Mouse (Mus musculus): ENCODE data around the gene Tmem125. TPM values are rescaled to one million over a fixed set of nuclear protein-coding genes. Genes with fewer than 3 reads are reported as not detected.
"Not testable (repeated sequence)": the region's sequence is repeated elsewhere in the genome, so short reads cannot be mapped to it uniquely, and the experiment has no call there.

The Tmem125 gene
- polyA plus RNA-seq, 1 experiment from 2014 or later = 0.43 TPM

DNA sequence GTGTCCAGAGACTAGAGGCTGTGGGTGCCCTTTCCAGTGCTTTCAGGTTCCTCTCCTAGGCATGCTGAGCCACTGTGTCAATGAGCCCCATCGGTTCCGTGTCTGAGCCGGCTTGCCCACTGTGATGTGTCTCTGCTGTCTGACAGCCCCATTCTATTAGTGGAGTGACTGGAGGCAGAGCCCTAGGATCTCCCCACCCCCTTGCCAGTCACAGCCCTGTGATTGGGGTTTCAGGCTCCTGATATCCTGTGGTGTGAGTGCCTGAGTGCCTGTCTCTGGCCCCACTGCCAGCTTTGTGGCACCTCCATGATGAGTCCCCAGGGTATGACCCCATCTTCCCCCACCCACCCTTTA lies 21.1 kb upstream of the Tmem125 start:
- ATAC-seq (ENCODE audit: extremely low read depth, insufficient number of reproducible peaks, low FRiP score, low TSS enrichment) = no peak
- no peaks in the 10 kb centered on the region for H3K9me3 ChIP-seq
- H3K36me3 ChIP-seq = no peaks in the 10 kb centered on the region
- H3K27me3 ChIP-seq (replicated peaks) = peaks cover 33% of the 10 kb centered on the region
- H3K4me2 ChIP-seq = no peak overlapping the region
- no peak overlapping the region for H3K4me3 ChIP-seq
- 73% methylated on average over 3 of the region's 3 CpGs for WGBS
- no peak overlapping the region for H3K9ac ChIP-seq
- no peaks in the 10 kb centered on the region for H3K4me1 ChIP-seq
- H3K27ac ChIP-seq (replicated peaks) = no peak overlapping the region

DNA sequence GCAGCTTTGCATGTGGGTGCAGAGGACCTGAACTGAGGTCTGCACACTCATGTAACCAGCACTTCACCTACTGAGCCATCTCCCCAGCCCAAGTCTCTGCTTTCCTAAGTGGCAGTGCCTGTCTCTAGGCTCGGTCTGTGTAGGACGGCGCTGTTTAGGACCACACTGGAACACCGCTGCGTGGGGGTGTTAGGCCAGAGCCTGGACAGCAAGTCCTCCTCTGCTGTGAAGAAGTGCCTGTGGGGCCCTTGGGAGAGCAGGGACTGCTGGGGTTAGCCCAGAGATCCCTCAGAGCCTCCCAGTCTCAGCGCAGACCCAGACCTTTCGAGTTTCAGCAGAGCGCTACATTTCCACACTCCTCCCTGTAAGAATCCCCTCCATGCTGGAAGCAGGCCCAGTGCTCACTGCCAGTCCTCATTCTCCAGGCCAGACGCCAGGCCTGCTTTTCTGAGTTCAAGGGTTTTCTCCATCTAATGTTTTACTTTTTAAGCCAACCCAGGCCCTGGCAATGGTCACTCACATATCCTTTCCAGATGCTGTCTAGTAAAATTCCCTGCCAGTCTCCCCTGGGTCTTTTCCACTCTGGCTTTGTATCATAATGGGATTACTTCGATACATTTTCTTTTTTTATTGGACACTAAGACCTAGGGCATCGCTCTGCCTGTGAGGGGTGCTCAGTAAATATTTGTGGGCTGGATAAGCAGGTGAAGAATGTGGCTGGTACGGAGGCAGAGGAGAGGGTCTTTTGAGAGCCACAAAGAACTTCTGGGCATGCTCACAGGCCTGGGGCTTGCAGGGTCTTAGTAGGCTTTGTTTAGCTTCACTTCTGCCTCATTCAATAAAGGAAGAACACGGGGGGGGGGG lies 20.4 kb upstream of the Tmem125 start:
- Histone ChIP-seq H3K4me3 (no peak overlapping the region), H3K27me3 (replicated peaks) (peaks cover 27% of the 10 kb centered on the region), H3K4me1 (no peaks in the 10 kb centered on the region), H3K36me3 (no peaks in the 10 kb centered on the region), H3K4me2 (no peak overlapping the region), H3K27ac (replicated peaks) (no peak overlapping the region), H3K9me3 (no peaks in the 10 kb centered on the region), H3K9ac (no peak overlapping the region)
- 77% methylated on average over 13 of the region's 13 CpGs for WGBS
- ATAC-seq (ENCODE audit: extremely low read depth, insufficient number of reproducible peaks, low FRiP score, low TSS enrichment) = no peak

DNA sequence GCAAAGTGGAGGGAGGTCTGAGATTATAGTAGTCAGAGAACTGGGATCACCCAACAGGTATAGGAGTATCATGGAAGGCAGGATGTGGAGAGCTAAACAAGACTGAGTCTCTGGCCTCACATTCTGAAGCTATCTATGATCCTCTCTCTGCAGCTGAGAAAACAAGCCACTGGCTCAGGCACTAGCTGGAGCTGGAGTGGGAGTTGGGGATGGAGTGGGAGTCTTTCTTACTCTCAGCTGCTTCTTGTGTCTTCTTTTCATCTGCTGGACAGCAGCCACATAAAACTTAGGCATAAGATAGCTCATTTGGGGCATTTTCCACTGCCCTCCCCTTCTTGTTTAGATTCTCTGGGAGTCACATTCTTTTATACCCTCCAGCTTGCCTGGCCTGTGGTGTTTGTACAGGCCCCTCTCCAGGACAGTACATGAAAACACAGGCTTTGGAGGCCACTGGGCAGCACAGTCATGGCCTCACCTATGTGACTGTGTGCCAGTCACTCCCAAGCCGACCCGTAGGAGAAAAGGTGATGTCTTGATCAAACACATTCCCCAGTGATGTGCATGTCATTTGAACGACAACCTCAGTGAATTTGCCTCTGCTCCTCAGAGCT lies 9.3 kb upstream of the Tmem125 start:
- Histone ChIP-seq H3K9me3 (no peaks in the 10 kb centered on the region; the same call in 1 of the 2 replicates), H3K4me2 (no peak overlapping the region), H3K36me3 (no peaks in the 10 kb centered on the region), H3K4me1 (no peaks in the 10 kb centered on the region), H3K9ac (no peak overlapping the region), H3K4me3 (no peak overlapping the region), H3K27me3 (replicated peaks) (peaks cover 10% of the 10 kb centered on the region; the same call in 1 of the 2 replicates), H3K27ac (replicated peaks) (no peak overlapping the region)
- no peak for ATAC-seq (ENCODE audit: extremely low read depth, insufficient number of reproducible peaks, low FRiP score, low TSS enrichment)
- 49% methylated on average over 3 of the region's 3 CpGs for WGBS

DNA sequence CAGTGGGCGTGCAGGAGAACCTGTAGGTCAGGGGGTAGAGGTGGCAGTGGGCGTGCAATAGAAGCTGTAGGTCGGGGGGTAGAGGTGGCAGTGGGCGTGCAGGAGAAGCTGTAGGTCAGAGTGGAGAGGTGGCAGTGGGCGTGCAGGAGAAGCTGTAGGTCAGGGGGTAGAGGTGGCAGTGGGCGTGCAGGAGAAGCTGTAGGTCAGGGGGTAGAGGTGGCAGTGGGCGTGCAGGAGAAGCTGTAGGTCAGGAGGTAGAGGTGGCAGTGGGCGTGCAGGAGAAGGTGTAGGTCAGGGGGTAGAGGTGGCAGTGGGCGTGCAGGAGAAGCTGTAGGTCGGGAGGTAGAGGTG lies 4.3 kb upstream of the Tmem125 start:
- not testable (repeated sequence) for H3K27ac ChIP-seq (replicated peaks); H3K9ac ChIP-seq; H3K9me3 ChIP-seq; H3K4me2 ChIP-seq; H3K4me3 ChIP-seq; H3K27me3 ChIP-seq (replicated peaks); ATAC-seq (ENCODE audit: extremely low read depth, insufficient number of reproducible peaks, low FRiP score, low TSS enrichment); H3K36me3 ChIP-seq
- peaks cover 11% of the 10 kb centered on the region for H3K4me1 ChIP-seq
- 79% methylated on average over 10 of the region's 10 CpGs for WGBS

DNA sequence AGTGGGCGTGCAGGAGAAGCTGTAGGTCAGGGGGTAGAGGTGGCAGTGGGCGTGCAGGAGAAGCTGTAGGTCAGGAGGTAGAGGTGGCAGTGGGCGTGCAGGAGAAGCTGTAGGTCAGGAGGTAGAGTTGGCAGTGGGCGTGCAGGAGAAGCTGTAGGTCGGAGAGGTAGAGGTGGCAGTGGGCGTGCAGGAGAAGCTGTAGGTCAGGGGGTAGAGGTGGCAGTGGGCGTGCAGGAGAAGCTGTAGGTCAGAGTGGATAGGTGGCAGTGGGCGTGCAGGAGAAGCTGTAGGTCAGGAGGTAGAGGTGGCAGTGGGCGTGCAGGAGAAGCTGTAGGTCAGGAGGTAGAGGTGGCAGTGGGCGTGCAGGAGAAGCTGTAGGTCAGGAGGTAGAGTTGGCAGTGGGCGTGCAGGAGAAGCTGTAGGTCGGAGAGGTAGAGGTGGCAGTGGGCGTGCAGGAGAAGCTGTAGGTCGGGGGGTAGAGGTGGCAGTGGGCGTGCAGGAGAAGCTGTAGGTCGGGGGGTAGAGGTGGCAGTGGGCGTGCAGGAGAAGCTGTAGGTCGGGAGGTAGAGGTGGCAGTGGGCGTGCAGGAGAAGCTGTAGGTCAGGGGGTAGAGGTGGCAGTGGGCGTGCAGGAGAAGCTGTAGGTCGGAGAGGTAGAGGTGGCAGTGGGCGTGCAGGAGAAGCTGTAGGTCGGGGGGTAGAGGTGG lies 3.7 kb upstream of the Tmem125 start:
- not testable (repeated sequence) for H3K4me2 ChIP-seq; H3K9ac ChIP-seq; H3K27ac ChIP-seq (replicated peaks); H3K27me3 ChIP-seq (replicated peaks); H3K36me3 ChIP-seq; H3K9me3 ChIP-seq; H3K4me3 ChIP-seq; ATAC-seq (ENCODE audit: extremely low read depth, insufficient number of reproducible peaks, low FRiP score, low TSS enrichment)
- WGBS = 79% methylated on average over 23 of the region's 23 CpGs
- H3K4me1 ChIP-seq = peaks cover 17% of the 10 kb centered on the region

DNA sequence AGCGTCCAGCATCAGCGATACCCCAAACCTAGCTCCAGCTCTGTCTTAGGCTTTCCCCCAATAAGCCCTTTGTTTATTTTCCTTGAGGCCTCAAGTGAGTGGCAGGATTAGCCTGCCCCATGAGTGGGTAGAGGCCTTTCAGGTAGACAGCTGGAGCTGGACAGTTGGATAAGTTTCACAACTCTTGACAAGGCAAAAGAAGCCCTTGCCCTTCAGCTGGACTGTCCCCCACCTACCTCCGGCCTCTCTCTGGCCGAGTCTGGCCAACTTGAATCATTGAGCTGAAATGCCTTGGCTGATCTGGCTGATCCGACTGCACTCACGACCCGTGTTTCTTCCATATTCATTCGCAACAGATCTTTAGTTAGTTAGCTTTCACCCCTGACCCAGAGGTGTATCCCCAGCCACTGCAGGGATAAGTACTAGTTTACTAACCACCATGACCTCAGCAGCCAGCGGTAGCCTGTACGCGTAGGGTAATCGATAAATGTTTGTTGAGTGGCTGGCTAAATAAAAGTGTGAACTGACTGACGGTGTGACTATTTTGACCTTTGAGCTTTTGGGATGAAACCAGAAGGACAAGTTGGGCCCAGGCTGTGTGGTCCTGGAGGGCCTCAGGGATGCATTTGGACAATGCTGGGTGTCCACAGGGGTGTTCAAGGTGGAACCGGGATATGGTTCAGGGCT lies 740 bp upstream of the Tmem125 start:
- no peak overlapping the region for H3K27ac ChIP-seq (replicated peaks)
- 71% methylated on average over 14 of the region's 14 CpGs for WGBS

DNA sequence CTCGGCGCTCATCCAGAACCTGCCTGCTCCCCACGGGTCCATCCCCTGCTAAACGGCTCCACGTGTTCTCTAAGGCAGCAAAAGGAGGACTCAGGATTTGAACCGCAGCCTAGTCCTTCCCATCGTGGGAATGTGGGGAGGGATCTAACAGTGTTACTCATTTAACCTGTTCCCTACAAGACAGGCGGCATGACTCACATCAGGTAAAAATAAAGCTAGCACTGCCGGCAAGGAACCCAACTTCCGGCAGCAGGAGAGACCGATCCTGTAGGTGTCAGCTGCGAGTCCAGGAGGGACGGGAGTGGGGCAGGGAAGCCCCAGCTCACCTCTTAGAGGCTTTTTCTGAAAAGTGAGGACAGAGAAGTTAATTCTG lies 700 bp downstream of the Tmem125 start:
- 7% methylated on average over 13 of the region's 13 CpGs for WGBS
- no peaks in the 10 kb centered on the region for H3K36me3 ChIP-seq
- H3K27ac ChIP-seq (replicated peaks) = no peak overlapping the region
- peaks cover 18% of the 10 kb centered on the region for H3K4me1 ChIP-seq
- peak overlapping the region; percentile 50 for H3K4me3 ChIP-seq
- peaks cover 29% of the 10 kb centered on the region for H3K27me3 ChIP-seq (replicated peaks)
- ATAC-seq (ENCODE audit: extremely low read depth, insufficient number of reproducible peaks, low FRiP score, low TSS enrichment) = no peak
- H3K9ac ChIP-seq = peak overlapping the region; percentile 69
- H3K9me3 ChIP-seq = no peaks in the 10 kb centered on the region; the same call in 1 of the 2 replicates
- peak overlapping the region; percentile 76 for H3K4me2 ChIP-seq

More for the DNA sequence above, 740 bp upstream of the Tmem125 start:
- ATAC-seq (ENCODE audit: extremely low read depth, insufficient number of reproducible peaks, low FRiP score, low TSS enrichment) = no peak
- no peaks in the 10 kb centered on the region; the same call in 1 of the 2 replicates for H3K9me3 ChIP-seq
- H3K4me1 ChIP-seq = peaks cover 18% of the 10 kb centered on the region
- H3K4me2 ChIP-seq = peak overlapping the region; percentile 76
- H3K36me3 ChIP-seq = no peaks in the 10 kb centered on the region
- no peak overlapping the region for H3K9ac ChIP-seq
- peak overlapping the region; percentile 50; the same call in 1 of the 2 replicates for H3K4me3 ChIP-seq
- H3K27me3 ChIP-seq (replicated peaks) = peaks cover 24% of the 10 kb centered on the region

DNA sequence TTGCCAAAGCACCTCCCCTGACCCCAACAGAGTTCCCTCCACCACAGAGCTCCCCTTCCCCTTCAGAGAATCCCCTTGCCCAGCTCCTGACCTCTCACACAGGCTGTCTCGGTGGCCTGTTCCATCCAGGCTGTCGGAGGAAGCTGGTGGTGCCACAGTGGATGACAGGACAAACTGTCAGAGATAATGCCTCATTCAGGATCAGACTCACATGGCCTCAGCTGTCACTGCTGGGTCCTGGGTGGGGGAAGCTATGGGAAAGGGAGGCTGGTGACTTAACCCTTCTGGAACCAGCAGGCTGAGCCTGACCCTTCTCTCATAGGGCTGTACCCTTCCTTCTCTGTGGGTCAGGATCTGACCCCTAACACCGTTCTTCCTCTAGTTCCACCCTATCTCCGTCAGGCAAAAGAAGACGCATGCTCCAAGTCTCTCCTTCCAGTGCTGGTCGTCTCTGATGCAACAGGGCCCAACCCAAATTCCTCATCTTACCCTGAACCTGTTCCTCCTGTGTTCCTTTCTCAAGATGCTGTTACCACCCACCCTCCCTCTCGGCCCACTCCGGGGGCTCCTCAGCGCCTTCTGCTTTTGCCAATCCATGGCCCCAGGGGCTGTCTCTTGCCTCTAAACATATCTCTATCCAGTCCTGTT lies 1.2 kb downstream of the Tmem125 start:
- Histone ChIP-seq H3K9ac (peak overlapping the region; percentile 69; the same call in 1 of the 2 replicates), H3K36me3 (no peaks in the 10 kb centered on the region), H3K27ac (replicated peaks) (no peak overlapping the region), H3K9me3 (no peaks in the 10 kb centered on the region), H3K4me1 (peaks cover 18% of the 10 kb centered on the region), H3K4me2 (peak overlapping the region; percentile 76), H3K27me3 (replicated peaks) (peaks cover 30% of the 10 kb centered on the region), H3K4me3 (peak overlapping the region; percentile 50)
- 44% methylated on average over 9 of the region's 9 CpGs for WGBS
- ATAC-seq (ENCODE audit: extremely low read depth, insufficient number of reproducible peaks, low FRiP score, low TSS enrichment) = no peak

DNA sequence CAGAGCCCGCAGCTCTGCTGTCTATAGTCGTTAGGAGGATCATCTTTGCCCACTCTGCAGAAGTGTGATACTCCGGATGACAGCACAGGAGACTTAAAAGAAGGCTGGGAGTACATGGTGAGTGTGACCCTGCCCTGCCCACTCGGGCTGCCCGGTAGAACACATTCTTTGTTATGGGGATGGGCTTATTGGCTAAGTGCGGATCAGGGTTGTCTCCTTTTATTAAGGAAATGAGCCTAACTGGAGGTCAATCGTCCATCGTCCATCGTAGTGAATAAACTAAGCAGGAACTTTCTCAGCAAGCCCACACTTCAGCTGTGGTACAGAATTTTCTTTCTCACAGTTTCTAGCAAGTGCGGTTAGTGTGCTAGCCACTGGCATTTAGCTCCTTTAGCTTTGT lies 3.9 kb downstream of the Tmem125 start:
- H3K36me3 ChIP-seq = no peaks in the 10 kb centered on the region
- peaks cover 18% of the 10 kb centered on the region for H3K4me1 ChIP-seq
- peaks cover 43% of the 10 kb centered on the region for H3K27me3 ChIP-seq (replicated peaks)
- no peaks in the 10 kb centered on the region for H3K9me3 ChIP-seq
- H3K4me3 ChIP-seq = no peak overlapping the region
- ATAC-seq (ENCODE audit: extremely low read depth, insufficient number of reproducible peaks, low FRiP score, low TSS enrichment) = no peak
- no peak overlapping the region for H3K4me2 ChIP-seq
- no peak overlapping the region for H3K9ac ChIP-seq
- H3K27ac ChIP-seq (replicated peaks) = no peak overlapping the region
- whole genome bisulfite sequencing = 39% methylated on average over 10 of the region's 10 CpGs

DNA sequence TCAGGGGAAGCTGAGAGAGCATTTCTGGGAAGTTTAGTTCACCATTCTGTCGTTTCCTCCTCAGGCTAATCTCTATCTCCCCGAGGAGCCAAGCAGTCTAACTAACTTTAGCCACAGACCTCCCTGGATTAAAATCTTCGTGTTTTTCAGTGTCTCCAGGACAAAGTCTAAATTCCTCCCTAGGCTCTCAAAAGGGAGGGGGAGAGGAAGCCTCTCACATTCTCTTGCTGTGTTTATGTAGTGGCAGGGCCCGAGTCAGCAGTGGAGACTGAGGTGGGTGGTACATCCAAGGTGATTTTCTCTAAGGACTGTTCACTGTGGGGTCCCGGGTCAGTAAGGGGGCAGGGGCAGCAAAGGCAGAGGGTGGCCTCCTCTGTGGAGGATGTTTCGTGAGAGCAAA lies 6.0 kb downstream of the Tmem125 start:
- H3K36me3 ChIP-seq = no peaks in the 10 kb centered on the region
- H3K4me2 ChIP-seq = no peak overlapping the region
- no peaks in the 10 kb centered on the region for H3K9me3 ChIP-seq
- no peak overlapping the region for H3K27ac ChIP-seq (replicated peaks)
- H3K9ac ChIP-seq = no peak overlapping the region
- no peak for ATAC-seq (ENCODE audit: extremely low read depth, insufficient number of reproducible peaks, low FRiP score, low TSS enrichment)
- H3K4me3 ChIP-seq = no peak overlapping the region
- WGBS = 26% methylated on average over 6 of the region's 6 CpGs
- H3K4me1 ChIP-seq = peaks cover 4% of the 10 kb centered on the region
- peaks cover 46% of the 10 kb centered on the region for H3K27me3 ChIP-seq (replicated peaks)

DNA sequence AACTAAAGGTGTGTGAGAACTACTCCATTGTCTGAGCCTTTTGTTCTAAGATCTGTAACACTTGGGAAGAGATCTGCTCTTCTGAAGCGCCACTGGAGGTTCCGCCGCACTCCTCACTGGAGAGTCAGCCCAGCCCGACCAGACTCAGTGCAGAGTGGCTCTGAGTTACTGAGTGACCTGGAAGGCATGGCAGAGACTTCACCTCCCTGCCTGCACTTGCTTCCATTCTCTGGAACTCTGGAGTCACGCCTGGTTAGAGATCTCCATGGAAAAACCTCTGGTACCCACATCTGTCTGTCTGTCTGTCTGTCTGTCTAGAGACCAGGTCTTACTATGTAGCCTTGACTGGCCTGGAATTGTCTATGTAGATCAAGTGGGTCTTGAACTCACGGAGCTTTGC lies 8.2 kb downstream of the Tmem125 start:
- no peak for ATAC-seq (ENCODE audit: extremely low read depth, insufficient number of reproducible peaks, low FRiP score, low TSS enrichment)
- Histone ChIP-seq H3K27me3 (replicated peaks) (peaks cover 26% of the 10 kb centered on the region), H3K4me1 (no peaks in the 10 kb centered on the region), H3K9ac (no peak overlapping the region), H3K4me2 (no peak overlapping the region), H3K27ac (replicated peaks) (no peak overlapping the region), H3K9me3 (no peaks in the 10 kb centered on the region), H3K36me3 (no peaks in the 10 kb centered on the region), H3K4me3 (no peak overlapping the region)
- WGBS = 77% methylated on average over 6 of the region's 6 CpGs
